Mouse (Mus musculus): ENCODE measurements around the gene Sgpp2.

Sgpp2 gene

DNA sequence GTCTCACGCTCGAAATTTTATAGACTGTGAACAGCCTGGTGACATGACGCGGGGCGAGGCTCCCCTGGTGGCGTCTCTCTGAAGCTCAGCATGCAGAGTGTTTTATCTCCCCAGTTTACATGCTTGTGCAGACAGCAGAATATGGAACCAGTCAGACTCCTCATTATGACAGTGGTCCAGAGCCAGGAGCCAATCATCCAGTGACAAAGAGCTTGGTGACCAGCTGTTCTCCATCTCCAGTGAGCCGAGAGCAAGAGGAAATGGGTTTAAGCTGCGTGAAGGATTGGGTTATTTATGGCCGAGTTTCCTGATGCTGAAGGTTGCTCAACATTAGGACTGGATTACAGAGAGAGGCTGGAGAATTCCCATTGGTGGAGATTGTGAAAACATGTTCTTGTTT lies 28.1 kb downstream of the Sgpp2 start:
- DNase-seq (ENCODE audit: low spot score in 2 of 2) = no peak

DNA sequence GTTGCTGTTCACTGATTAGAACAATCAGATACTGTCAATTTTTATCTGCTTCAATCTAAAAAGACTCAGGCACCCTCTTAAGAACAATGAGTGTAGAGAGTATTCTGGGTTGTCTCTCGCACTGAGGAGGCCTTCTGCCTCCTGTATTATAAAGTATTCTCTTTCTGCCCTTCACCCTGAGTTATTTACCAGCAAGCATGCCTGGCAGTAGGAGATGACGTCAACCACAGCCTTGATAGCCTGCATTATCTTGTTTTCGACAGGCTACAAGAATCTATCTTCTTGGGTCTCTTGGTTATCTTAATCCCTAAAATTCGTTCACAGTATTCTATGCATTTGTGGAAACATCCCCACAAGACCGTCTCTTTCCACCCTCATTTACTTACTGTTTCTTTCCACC lies 29.8 kb downstream of the Sgpp2 start:
- DNase-seq (ENCODE audit: low spot score in 2 of 2) = no peak

DNA sequence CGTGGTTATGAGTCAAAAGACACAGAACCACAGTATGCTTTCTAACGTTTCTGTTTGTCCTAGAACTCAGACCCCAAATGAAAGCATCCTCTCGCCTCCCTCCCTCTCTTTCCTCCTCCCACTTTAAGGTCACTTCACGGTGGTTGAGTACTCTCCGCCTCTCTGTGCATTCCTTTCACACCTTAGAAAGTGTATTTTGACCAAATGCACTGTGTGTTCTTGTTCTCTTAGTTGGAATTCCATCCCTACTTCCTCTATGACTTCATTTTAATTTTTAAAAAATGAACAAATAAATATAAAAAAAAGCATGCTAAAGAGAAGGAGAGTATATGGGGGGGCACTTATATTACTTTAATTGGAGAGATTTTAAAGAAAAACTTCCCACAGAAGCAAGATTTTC lies 30.4 kb downstream of the Sgpp2 start:
- DNase-seq (ENCODE audit: low spot score in 2 of 2) = no peak

DNA sequence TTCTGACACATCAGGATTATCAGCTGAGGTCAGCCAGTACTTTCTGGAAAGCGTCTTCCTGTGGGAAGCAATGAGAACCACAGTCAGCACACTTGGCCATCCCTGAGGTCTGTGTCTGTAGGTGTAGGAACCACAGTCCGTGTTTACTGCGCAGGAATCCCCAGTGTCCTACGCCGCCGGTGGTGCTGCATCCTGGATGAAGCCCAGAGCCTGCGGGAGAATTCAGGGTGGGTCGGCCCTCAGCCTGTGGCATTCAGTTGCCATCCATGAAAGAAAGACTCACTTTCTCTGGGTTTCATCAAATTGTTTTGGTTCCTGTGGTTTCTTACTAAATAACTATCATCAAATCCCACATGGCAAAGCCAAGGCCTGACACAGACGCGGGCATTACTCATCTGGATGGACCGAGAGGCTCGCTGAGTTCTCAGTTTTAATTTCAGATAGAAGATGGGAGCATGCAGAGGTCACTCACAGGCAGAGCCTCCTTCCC lies 37.2 kb downstream of the Sgpp2 start:
- DNase-seq (ENCODE audit: low spot score in 2 of 2) = no peak

DNA sequence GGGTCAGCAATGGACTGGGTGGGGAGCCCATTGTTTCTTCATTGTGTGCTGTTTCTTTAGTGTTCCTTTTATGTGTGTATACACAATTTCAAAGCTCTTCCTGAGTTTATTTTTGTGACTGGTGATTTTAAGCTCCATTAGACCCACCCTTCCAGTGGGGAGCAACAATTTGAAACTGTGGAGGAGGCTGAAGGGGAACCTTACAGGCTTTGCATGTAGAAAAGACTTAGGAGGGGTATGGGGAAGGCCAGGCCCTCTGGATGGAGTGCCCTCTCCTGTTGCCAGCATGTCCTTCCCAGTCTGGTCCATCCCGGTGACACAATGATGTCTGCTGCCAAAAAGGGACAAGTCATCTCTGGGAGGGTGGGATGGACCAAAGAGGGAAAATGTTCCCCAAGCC lies 39.1 kb downstream of the Sgpp2 start:
- no peak for DNase-seq (ENCODE audit: low spot score in 2 of 2)

DNA sequence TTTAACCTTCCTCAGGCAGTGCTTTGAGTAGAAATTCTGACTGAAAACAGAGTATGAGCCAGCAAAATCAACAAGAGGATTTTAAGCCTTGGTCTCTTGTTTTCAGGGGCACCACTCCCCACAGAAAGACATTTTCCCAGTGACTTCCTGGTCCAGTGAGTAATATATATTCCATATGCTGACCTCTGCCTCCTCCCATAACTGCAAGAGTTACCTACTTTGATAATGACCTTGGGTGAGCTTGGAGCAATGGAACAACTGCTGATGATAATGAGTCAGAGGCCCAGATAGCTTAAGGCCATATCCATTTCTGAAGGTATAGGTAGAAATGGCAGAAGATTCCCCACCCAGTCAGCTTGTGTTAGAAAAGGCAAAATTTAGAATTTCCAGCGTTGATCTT lies 43.1 kb downstream of the Sgpp2 start:
- DNase-seq (ENCODE audit: low spot score in 2 of 2) = no peak

DNA sequence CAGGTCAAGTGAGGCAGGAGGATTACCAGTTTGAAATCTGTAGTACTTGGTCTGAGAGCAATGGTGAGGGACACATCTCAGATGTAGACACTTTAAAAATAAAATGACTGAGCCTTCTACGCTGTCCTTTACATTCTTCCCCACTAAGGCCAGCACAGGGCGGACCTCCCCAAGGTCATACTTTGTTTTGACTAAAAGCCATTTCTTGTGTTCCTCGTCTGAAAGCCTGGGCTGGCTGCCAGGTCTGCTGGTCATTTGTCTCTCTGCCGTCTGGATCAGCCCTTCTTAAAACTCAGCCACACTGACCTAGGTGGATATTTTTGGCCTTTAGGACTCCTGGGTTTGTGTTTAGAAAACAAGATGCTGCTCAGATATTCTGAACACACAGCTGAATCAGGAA lies 45.0 kb downstream of the Sgpp2 start:
- DNase-seq (ENCODE audit: low spot score in 2 of 2) = no peak

DNA sequence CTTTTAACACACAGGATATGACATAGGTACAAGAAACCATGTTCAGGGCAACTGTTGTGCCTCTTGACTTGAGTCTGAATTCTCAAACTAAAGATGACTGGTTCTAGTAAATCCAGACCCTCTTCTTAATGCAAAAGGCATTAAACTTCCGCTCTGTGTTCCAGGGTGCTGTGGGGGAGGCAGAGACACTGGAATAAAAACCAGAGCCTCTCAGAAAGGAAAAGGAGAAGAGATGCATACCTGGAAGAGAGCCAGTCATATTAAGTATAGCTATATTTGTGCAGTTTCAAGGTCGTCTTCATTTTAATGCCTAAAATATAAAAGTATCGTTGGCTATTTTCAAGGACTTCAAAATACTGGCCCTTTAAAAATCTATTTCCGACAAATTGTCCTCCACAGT lies 47.3 kb downstream of the Sgpp2 start:
- no peak for DNase-seq (ENCODE audit: low spot score in 2 of 2)

DNA sequence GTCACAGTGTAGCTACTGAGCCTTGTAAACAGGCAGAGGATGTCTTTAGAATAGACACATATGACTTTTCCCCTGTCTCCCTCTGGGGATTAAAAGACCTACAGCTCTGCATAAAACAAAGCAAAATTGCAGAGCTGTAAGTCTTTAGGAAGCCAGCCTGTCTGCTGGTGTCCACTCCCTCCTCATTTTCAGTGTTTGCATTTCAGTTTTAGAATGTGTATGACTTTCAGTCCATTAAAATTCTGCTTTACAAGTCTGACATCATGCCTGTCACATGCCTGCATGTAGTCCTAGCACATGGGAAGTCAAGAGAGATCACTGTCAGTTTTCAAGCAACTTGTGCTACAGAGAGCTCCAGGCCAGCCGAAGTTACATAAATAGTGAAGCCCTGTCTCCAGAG lies 47.7 kb downstream of the Sgpp2 start:
- DNase-seq (ENCODE audit: low spot score in 2 of 2) = no peak

DNA sequence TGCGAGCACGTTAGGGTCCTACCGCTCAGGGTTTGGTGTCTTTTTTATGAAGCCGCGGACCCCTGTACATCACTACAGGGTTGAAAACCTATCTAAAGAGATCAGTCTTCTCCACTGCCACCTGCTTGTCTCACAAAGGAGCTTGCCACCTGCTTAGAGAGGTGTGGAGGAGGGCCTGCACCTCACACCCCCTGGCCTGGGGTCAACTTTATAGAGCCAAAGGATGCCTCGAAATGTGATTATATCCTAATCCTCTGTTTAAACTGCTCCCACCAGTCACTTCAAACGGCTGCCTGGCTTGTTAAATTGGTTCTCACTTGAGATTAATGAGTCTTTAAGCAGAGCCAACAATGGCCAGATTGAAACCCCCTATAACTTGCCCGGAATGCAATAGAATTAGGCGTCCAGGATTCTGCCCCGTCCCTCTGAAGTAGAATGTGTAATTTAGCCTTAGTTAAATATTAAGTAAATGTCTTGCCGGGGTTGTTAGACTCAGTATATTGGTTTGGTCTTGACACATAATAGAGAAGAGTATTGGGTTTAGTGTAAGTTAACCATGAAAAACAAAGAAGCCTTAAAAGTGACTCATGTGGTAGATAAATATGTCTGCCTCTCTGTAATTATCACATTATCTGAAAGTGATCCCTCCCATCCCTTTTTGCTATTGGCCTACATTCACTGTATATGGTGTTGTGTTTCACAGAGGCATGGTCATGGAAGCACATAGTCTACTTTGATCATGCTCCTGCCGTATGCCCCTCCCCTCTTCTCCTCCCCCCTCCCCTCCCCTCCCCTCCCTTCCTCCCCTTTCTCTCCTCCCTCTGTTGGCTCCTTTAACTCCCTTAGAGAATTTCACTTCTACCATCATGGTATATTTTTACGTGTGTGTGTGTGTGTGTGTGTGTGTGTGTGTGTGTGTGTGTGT lies 54.1 kb downstream of the Sgpp2 start:
- DNase-seq (ENCODE audit: low spot score in 2 of 2) = no peak

DNA sequence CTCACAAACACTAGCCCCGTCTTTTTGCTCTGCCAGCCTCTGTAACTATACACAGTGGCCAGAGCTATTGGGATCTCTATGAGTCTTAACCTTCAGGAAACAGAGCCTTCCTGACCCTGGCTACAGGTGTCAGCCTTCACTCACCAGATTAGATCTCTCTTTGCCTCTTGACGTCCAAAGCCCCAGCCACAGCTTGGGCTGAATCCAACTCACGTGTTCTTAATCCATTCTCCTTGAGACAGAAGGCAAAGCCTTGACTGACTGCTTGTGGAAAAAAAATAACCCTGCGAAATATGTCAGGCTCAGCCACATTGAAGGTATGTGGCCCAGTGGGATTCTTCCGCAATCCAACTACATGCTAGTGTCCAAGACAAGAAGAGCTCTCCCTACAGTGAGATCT lies 57.7 kb downstream of the Sgpp2 start:
- DNase-seq (ENCODE audit: low spot score in 2 of 2) = no peak

DNA sequence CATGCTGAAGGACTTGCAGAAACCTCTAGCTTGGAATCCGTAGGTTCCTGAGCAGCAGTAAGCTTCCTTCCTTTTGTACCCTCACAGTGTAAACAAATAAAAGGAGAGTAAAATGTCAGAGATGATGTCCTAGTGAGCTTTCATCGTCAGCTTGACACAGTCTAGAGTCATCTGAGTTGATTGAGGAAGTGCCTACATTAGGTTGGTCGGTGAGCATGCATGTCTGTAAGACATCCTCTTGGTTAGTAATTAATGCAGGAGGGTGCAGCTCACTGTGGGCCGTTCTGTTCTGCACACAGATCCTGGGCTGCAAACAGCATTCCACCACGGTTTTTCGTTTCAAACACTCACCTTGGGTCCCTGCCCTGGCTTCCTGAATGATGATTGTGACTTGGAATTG lies 60.0 kb downstream of the Sgpp2 start:
- no peak for DNase-seq (ENCODE audit: low spot score in 2 of 2)

DNA sequence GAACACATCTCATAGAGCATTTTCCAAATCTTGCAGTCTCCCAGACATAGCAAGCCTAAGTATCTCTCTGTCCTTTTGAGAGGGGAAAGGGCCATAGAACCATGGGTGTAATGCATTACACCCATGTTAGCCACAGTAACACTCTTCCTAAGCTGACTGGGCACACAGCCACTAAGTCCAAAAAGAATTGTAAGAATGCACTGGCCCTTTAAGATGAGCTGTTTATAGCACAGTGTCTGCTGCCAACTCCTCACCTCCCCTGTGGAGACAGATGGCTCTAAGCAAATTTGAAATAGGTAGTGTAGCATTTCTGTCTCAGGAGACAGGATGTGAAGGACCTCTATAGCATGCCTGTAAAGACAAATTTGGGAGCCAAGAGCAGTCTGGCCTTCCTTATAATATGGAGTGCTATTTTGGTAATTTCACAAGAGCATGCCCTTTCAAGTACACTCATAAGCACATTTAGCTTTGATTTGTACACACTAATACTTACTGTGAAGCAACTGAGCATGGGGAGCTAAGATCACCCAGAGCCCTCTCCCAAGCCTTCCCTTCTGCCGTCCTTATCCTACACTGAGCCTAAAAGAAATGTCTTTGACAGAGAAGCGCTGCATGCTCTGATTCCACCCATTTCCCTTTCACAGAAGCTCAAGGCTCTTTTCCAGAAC lies 61.6 kb downstream of the Sgpp2 start:
- peak; percentile 4 to 26 for DNase-seq (ENCODE audit: low spot score in 2 of 2)

DNA sequence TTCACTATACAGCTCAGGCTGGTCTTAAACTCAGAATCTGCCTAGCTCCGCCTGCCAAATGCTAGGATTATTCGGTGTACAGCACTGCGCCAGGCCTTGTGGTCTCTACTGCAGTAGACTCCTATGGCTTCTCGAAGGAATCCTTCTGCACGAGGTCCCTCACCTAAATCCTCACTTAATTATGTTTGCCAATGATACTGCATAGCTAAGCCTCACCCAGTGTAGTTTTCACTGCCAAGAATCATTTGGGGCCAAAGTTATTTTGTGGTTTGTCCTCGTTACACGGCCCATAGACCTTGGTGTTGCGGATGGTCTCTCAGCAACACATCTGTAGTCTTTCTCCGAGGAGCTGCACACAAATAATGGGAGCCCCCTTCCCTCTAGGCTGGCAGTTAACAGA lies 62.2 kb downstream of the Sgpp2 start:
- DNase-seq (ENCODE audit: low spot score in 2 of 2) = no peak

DNA sequence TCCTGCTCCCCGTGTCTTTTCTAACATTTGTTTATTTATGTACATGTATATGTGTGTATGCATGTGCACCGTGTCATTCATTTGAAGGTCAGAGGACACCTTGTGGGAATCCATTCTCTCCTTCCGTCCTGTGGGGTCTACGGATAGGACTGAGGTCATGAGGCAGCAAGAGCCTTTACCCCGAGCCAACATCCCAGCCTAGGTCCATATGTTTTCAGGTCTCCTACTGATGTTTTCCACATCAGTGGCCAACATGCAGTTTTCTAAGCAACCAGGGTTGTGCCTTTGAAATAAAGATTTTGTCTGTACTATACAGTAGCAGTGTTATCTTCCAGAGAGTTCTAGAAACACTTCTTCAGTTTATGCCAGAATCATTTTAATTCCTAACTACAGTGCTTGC lies 63.7 kb downstream of the Sgpp2 start:
- DNase-seq (ENCODE audit: low spot score in 2 of 2) = no peak

DNA sequence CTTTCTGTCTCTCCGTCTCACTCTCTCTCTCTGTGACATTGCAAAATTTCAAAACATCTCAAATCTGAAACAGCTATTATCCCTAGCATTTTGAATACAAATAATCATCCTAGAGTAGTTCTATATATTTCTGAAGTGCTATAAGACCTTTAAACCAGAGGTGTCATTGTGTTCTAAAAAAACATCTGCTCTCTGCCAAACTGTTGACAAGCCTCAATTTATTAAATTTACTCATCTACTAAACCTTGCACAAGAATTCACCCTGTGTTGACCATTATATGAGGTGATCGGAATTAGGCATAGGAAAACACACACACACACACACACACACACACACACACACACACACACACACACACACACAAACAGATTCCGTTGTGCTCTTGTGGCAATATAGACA lies 64.9 kb downstream of the Sgpp2 start:
- DNase-seq (ENCODE audit: low spot score in 2 of 2) = no peak

DNA sequence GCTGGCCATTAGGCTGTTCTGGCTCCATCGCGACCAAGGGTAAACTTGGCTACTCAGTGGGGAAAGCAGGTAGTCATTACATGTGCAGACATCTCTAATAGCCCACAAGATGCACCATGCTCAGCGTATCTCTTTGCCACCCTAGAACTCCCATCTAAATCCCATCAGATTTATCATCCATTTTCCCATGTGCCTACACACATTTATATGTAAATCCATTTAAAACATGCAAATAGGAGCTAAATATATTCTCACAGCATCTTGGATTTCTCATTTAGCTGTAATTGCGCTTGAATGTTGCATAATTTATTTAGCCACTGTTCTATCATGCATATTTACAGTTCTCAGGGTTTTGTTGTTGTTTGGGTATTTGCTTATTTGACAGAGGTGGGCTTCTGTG lies 70.8 kb downstream of the Sgpp2 start:
- no peak for DNase-seq (ENCODE audit: low spot score in 2 of 2)

DNA sequence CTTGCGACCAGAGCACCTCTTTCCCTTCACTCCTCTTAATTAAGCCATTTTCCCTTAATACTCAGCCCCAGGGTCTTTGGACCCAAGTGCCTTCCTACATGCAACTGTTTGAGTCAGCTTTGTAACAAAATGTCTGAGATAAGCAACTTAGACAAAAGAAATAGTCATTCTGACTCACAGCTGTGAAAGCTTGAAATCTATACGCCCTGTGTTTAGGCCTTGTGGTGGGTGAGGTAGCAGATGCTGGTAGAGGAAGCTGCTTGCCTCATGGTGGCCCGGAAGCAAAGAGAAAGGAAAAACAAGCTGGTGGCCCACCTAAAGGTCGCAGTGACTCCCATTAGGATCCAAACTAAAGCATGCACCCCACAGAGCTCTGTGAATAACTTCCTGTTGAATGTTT lies 77.7 kb downstream of the Sgpp2 start:
- no peak for DNase-seq (ENCODE audit: low spot score in 2 of 2)

DNA sequence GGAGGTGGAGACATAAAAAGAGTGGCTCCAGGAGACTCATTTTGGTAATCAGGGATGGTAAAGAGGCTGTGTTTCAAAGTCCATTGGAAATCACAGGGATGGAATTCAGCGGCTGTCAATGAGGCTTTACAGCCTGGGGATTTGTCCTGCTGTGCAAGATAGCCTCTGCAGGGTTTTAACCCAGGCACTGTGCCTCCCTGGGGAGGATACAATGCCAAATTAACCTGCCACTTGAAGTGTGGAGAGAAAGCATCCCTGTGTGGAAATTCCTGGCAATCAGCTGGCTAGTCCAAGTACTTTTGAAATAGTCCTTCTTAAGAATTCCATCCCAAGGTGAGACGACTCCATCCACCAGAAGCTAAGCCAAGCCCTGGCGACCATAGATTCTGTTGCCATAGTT lies 78.7 kb downstream of the Sgpp2 start:
- DNase-seq (ENCODE audit: low spot score in 2 of 2) = no peak

DNA sequence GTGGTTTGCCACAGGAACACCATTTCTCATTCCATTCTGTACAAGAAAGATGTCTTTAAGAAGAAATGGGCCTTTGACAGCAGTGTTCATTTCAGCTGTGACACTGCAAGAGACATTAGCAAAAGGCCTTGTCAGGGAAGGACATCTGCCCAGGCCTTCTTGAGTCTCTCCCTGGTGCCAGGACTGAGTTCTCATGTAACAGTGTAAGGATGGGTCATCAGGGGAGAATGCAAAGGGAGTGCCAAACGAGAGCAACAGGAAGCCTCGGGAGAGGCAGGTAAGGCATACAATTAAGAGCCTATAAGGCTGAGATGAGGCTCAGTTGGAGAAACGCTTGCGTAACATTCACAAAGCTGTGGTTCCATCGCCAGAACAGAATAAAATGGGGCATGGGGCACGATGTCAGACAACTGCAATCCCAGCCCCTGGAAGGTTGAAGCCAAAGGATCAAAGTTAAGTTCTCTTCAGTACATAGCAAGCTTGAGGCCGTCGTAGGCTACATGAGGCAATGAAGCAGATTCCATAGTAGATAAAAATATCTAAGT lies 85.1 kb downstream of the Sgpp2 start:
- no peak for DNase-seq (ENCODE audit: low spot score in 2 of 2)

DNA sequence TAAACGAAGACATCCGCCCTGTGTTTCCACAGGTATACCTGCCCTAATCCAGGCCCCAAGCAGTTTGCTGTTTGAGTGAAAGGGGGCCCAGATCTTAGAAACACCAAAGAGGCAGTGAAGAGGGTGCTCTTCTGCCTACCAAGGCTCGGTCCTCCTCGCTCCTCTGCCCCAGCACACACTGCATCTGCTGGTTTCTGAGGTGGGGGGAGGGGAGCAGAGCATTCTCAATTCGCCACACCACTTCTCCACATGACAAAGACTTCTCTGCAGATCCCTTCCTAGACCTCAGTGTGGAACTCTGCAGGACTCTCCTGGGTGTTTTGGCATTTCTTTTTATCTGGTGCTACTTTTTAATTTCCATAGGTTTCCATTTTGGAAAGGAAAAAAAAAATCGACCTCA lies 85.6 kb downstream of the Sgpp2 start:
- DNase-seq (ENCODE audit: low spot score in 2 of 2) = no peak

DNA sequence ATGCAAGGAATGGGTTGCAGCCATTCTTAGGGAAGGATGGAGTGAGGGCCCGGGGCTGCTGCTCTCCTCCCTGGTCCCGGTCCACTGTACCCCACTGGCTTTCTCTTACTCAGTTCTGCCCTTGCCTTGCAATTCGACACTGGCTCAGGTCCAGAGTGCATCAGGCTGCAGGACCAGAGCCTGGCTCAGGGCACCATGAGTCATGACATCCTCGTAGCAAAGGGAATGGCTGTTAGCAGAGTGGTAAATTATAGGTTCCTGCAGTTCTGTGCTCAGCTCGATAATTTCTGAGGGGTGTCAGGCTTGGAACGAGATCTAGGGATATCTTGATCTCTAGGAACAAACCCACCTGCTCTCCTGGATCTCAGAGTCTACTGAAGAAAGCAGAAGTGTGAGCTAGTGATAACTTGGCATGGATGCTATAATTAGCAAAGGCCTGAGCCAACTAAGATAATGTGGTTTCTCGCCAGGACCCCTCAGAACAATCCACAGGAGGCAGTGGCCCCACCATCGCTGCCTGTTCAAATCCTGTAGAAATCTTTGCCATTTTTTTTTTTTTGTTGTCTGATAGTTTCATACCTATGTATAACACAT lies 86.3 kb downstream of the Sgpp2 start:
- no peak for DNase-seq (ENCODE audit: low spot score in 2 of 2)

DNA sequence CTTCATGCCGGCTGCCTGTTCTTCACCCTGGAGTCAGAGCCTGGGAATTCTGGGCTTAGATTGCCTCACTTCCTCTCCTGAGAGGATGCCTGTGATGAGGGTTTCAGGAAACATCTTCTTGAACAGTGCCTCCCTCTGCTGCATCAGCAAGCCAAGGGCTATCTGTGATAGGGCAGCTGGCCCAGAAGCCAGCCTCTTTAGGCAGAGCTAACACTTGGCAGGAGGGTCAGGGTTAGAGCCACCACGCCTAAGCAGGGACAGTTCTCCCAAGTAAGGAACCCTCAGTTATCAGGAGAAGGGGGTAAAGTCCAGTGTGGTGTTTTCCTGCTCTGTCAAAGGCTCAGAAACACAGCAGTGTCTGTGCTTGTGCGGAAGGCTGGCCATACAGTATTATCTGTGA lies 89.6 kb downstream of the Sgpp2 start:
- no peak for DNase-seq (ENCODE audit: low spot score in 2 of 2)

All from frontal cortex, postnatal 25 days (tissue).